Mouse (Mus musculus): Measurements from ENCODE around the gene Dazap2. TPM values are rescaled to one million over a fixed set of nuclear protein-coding genes. Genes with fewer than 3 reads are reported as not detected.

Gene Dazap2
- polyA plus RNA-seq (2015; fragmentation: Nextera tagmentation; extraction: Ambion mirVana) = 301 and 320 TPM in 2 replicates

- under 1% methylated on average over 92 of the region's 99 CpGs for WGBS
- peak within 1 kb of the TSS; percentile 99 for H3K27ac ChIP-seq (ENCODE audit: low read length)
- peak within 1 kb of the TSS; percentile 87 for H3K4me2 ChIP-seq (ENCODE audit: low read depth, low read length)
- H3K36me3 ChIP-seq (ENCODE audit: control insufficient read depth, insufficient read depth, low read length) = peaks cover 15% of the 10 kb centered on the region
- peaks cover 19% of the 10 kb centered on the region for H3K4me1 ChIP-seq (ENCODE audit: control insufficient read depth, insufficient read depth, low read length)
- peak within 1 kb of the TSS; percentile 98 for H3K9ac ChIP-seq (ENCODE audit: low read depth, low read length)
- H3K4me3 ChIP-seq (ENCODE audit: low read length) = peak within 1 kb of the TSS; percentile 94
- no peaks in the 10 kb centered on the region for H3K9me3 ChIP-seq (ENCODE audit: control insufficient read depth, low read length)
- peak; percentile 90 for ATAC-seq
- H3K27me3 ChIP-seq (replicated peaks; ENCODE audit: control insufficient read depth, insufficient read depth, low read length) = no peaks in the 10 kb centered on the region
Observed at GRCm38 (mm10) chr15:100614996-100615824, at the start of gene Dazap2. Gene Dazap2, plus strand, starts transcription at chr15:100615349.

- H3K27me3 ChIP-seq (replicated peaks; ENCODE audit: control insufficient read depth, insufficient read depth, low read length) = no peaks in the 10 kb centered on the region
- no peak for ATAC-seq
- H3K4me2 ChIP-seq (ENCODE audit: low read depth, low read length) = no peak overlapping the region
Observed at GRCm38 (mm10) chr15:100566531-100566930, 48.6 kb upstream of the Dazap2 start.

GRCm38 (mm10) chr15:100569239-100569638 is 45.9 kb upstream of the Dazap2 start:
- Histone ChIP-seq H3K9me3 (ENCODE audit: control insufficient read depth, low read length) (no peaks in the 10 kb centered on the region), H3K4me3 (ENCODE audit: low read length) (no peak overlapping the region), H3K36me3 (ENCODE audit: control insufficient read depth, insufficient read depth, low read length) (no peaks in the 10 kb centered on the region), H3K27ac (ENCODE audit: low read length) (no peak overlapping the region), H3K4me1 (ENCODE audit: control insufficient read depth, insufficient read depth, low read length) (peaks cover 5% of the 10 kb centered on the region), H3K9ac (ENCODE audit: low read depth, low read length) (no peak overlapping the region), H3K27me3 (replicated peaks; ENCODE audit: control insufficient read depth, insufficient read depth, low read length) (no peaks in the 10 kb centered on the region), H3K4me2 (ENCODE audit: low read depth, low read length) (no peak overlapping the region)
- ATAC-seq = no peak
- 74% methylated on average over 3 of the region's 3 CpGs for WGBS

More at GRCm38 (mm10) chr15:100566531-100566930, 48.6 kb upstream of the Dazap2 start:
- Histone ChIP-seq H3K9ac (ENCODE audit: low read depth, low read length) (no peak overlapping the region), H3K4me3 (ENCODE audit: low read length) (no peak overlapping the region), H3K4me1 (ENCODE audit: control insufficient read depth, insufficient read depth, low read length) (no peaks in the 10 kb centered on the region), H3K9me3 (ENCODE audit: control insufficient read depth, low read length) (no peaks in the 10 kb centered on the region), H3K27ac (ENCODE audit: low read length) (no peak overlapping the region), H3K36me3 (ENCODE audit: control insufficient read depth, insufficient read depth, low read length) (no peaks in the 10 kb centered on the region)
- 65% methylated on average over 2 of the region's 2 CpGs for WGBS

- H3K9ac ChIP-seq (ENCODE audit: low read depth, low read length) = no peak overlapping the region
- H3K9me3 ChIP-seq (ENCODE audit: control insufficient read depth, low read length) = no peaks in the 10 kb centered on the region
- H3K4me1 ChIP-seq (ENCODE audit: control insufficient read depth, insufficient read depth, low read length) = peaks cover 10% of the 10 kb centered on the region
- no peak overlapping the region for H3K4me3 ChIP-seq (ENCODE audit: low read length)
- 35% methylated on average over 6 of the region's 6 CpGs for WGBS
- H3K36me3 ChIP-seq (ENCODE audit: control insufficient read depth, insufficient read depth, low read length) = no peaks in the 10 kb centered on the region
- H3K27ac ChIP-seq (ENCODE audit: low read length) = peak overlapping the region; percentile 22; the same call in 1 of the 2 replicates
- H3K4me2 ChIP-seq (ENCODE audit: low read depth, low read length) = no peak overlapping the region
- peak; percentile 50; the same call in 1 of the 2 replicates for ATAC-seq
- H3K27me3 ChIP-seq (replicated peaks; ENCODE audit: control insufficient read depth, insufficient read depth, low read length) = no peaks in the 10 kb centered on the region
Observed at GRCm38 (mm10) chr15:100573946-100574345, 41.2 kb upstream of the Dazap2 start.

GRCm38 (mm10) chr15:100574378-100574777 is 40.8 kb upstream of the Dazap2 start:
- Histone ChIP-seq H3K27ac (ENCODE audit: low read length) (0 out of 2 replicates have a peak overlapping the region, but pooled peaks have one; percentile 3), H3K4me1 (ENCODE audit: control insufficient read depth, insufficient read depth, low read length) (peaks cover 10% of the 10 kb centered on the region), H3K9me3 (ENCODE audit: control insufficient read depth, low read length) (no peaks in the 10 kb centered on the region), H3K36me3 (ENCODE audit: control insufficient read depth, insufficient read depth, low read length) (no peaks in the 10 kb centered on the region), H3K27me3 (replicated peaks; ENCODE audit: control insufficient read depth, insufficient read depth, low read length) (no peaks in the 10 kb centered on the region), H3K9ac (ENCODE audit: low read depth, low read length) (no peak overlapping the region), H3K4me3 (ENCODE audit: low read length) (no peak overlapping the region), H3K4me2 (ENCODE audit: low read depth, low read length) (no peak overlapping the region)
- WGBS = 74% methylated on average over 2 of the region's 2 CpGs
- ATAC-seq = no peak

- Histone ChIP-seq H3K36me3 (ENCODE audit: control insufficient read depth, insufficient read depth, low read length) (no peaks in the 10 kb centered on the region), H3K27me3 (replicated peaks; ENCODE audit: control insufficient read depth, insufficient read depth, low read length) (no peaks in the 10 kb centered on the region), H3K4me1 (ENCODE audit: control insufficient read depth, insufficient read depth, low read length) (peaks cover 10% of the 10 kb centered on the region), H3K4me2 (ENCODE audit: low read depth, low read length) (no peak overlapping the region), H3K9ac (ENCODE audit: low read depth, low read length) (no peak overlapping the region), H3K27ac (ENCODE audit: low read length) (no peak overlapping the region), H3K4me3 (ENCODE audit: low read length) (no peak overlapping the region), H3K9me3 (ENCODE audit: control insufficient read depth, low read length) (no peaks in the 10 kb centered on the region)
- 81% methylated on average over 12 of the region's 12 CpGs for WGBS
- ATAC-seq = no peak
Observed at GRCm38 (mm10) chr15:100575366-100575765, 39.8 kb upstream of the Dazap2 start.

GRCm38 (mm10) chr15:100576392-100576791 is 38.8 kb upstream of the Dazap2 start:
- Histone ChIP-seq H3K4me2 (ENCODE audit: low read depth, low read length) (no peak overlapping the region), H3K27me3 (replicated peaks; ENCODE audit: control insufficient read depth, insufficient read depth, low read length) (no peaks in the 10 kb centered on the region), H3K4me1 (ENCODE audit: control insufficient read depth, insufficient read depth, low read length) (peaks cover 10% of the 10 kb centered on the region), H3K9ac (ENCODE audit: low read depth, low read length) (no peak overlapping the region), H3K9me3 (ENCODE audit: control insufficient read depth, low read length) (no peaks in the 10 kb centered on the region), H3K4me3 (ENCODE audit: low read length) (no peak overlapping the region), H3K27ac (ENCODE audit: low read length) (no peak overlapping the region), H3K36me3 (ENCODE audit: control insufficient read depth, insufficient read depth, low read length) (no peaks in the 10 kb centered on the region)
- ATAC-seq = no peak
- 85% methylated on average over 6 of the region's 6 CpGs for WGBS

GRCm38 (mm10) chr15:100576810-100577209 is 38.3 kb upstream of the Dazap2 start:
- Histone ChIP-seq H3K9ac (ENCODE audit: low read depth, low read length) (no peak overlapping the region), H3K4me3 (ENCODE audit: low read length) (no peak overlapping the region), H3K27me3 (replicated peaks; ENCODE audit: control insufficient read depth, insufficient read depth, low read length) (no peaks in the 10 kb centered on the region), H3K9me3 (ENCODE audit: control insufficient read depth, low read length) (no peaks in the 10 kb centered on the region), H3K36me3 (ENCODE audit: control insufficient read depth, insufficient read depth, low read length) (no peaks in the 10 kb centered on the region), H3K27ac (ENCODE audit: low read length) (no peak overlapping the region), H3K4me1 (ENCODE audit: control insufficient read depth, insufficient read depth, low read length) (peaks cover 10% of the 10 kb centered on the region), H3K4me2 (ENCODE audit: low read depth, low read length) (no peak overlapping the region)
- no peak for ATAC-seq
- WGBS = 80% methylated on average over 6 of the region's 6 CpGs

GRCm38 (mm10) chr15:100577972-100578371 is 37.2 kb upstream of the Dazap2 start:
- no peak for ATAC-seq
- Histone ChIP-seq H3K27ac (ENCODE audit: low read length) (no peak overlapping the region), H3K4me3 (ENCODE audit: low read length) (no peak overlapping the region), H3K9ac (ENCODE audit: low read depth, low read length) (no peak overlapping the region), H3K27me3 (replicated peaks; ENCODE audit: control insufficient read depth, insufficient read depth, low read length) (no peaks in the 10 kb centered on the region), H3K4me1 (ENCODE audit: control insufficient read depth, insufficient read depth, low read length) (peaks cover 10% of the 10 kb centered on the region), H3K9me3 (ENCODE audit: control insufficient read depth, low read length) (no peaks in the 10 kb centered on the region), H3K36me3 (ENCODE audit: control insufficient read depth, insufficient read depth, low read length) (no peaks in the 10 kb centered on the region), H3K4me2 (ENCODE audit: low read depth, low read length) (no peak overlapping the region)
- 89% methylated on average over 16 of the region's 16 CpGs for WGBS
